Mouse (Mus musculus) C2C12 (cell line): ENCODE measurements around the gene Pcbd2. TPM values are rescaled to one million over a fixed set of nuclear protein-coding genes. Genes with fewer than 3 reads are reported as not detected.

Source experiments
- H3K27me3 ChIP-seq: one replicate; pipeline ENCODE4 v1.6.1; 2011; ENCODE audit not compliant: control insufficient read depth, insufficient read depth, insufficient read length
- H3K36me3 ChIP-seq: one replicate; pipeline ENCODE4 v1.6.1; 2011; ENCODE audit not compliant: control insufficient read depth, insufficient read depth
- H3K4me3 ChIP-seq: one replicate; pipeline ENCODE4 v1.5.1; 2011; ENCODE audit warnings: mild to moderate bottlenecking, control low read depth; ENCODE audit not compliant: poor library complexity, insufficient read depth, severe bottlenecking
- H3K79me2 ChIP-seq: one replicate; pipeline ENCODE4 v1.6.1; 2011; ENCODE audit not compliant: control insufficient read depth, insufficient read depth
- H3K79me3 ChIP-seq: one replicate; pipeline ENCODE4 v1.6.1; 2011; ENCODE audit warnings: low read depth, control low read depth
- H3ac ChIP-seq: one replicate; pipeline ENCODE3; 2011; ENCODE audit warnings: low read depth; ENCODE audit not compliant: control insufficient read depth, insufficient read length
- CEBPB ChIP-seq: IDR thresholded peaks from one replicate; pipeline ENCODE4 v1.6.1; 2011; ENCODE audit warnings: low read depth, mild to moderate bottlenecking, control low read depth, moderate library complexity
- CTCF ChIP-seq: IDR thresholded peaks from one replicate; pipeline ENCODE4 v1.5.1; 2011; ENCODE audit not compliant: control insufficient read depth, insufficient read depth, insufficient read length
- FOSL1 ChIP-seq: IDR thresholded peaks from one replicate; pipeline ENCODE4 v1.8.0; 2011; ENCODE audit warnings: mild to moderate bottlenecking, low read length; ENCODE audit not compliant: poor library complexity, insufficient read depth, severe bottlenecking
- MAX ChIP-seq: IDR thresholded peaks from one replicate; pipeline ENCODE4 v1.6.1; 2011; ENCODE audit warnings: mild to moderate bottlenecking, control low read depth
- MYOD1 ChIP-seq: IDR thresholded peaks from one replicate; pipeline ENCODE4 v1.6.1; 2011; ENCODE audit warnings: low read depth; ENCODE audit not compliant: control insufficient read depth, insufficient read length
- MYOG ChIP-seq: IDR thresholded peaks from one replicate; pipeline ENCODE4 v1.6.1; 2011; ENCODE audit not compliant: control insufficient read depth, insufficient read length; ENCODE audit errors: extremely low read depth
- USF1 ChIP-seq: IDR thresholded peaks from one replicate; pipeline ENCODE4 v1.6.1; 2011; ENCODE audit warnings: low read depth, mild to moderate bottlenecking, control low read depth, moderate library complexity
- polyA plus RNA-seq: library from polyadenylated mRNA; unstranded; fragments of >200 nt; fragmentation: generic; extraction: Trizol; gene quantifications from one replicate; pipeline ENCODE4 v1.2.1, GENCODE M21; 2012; ENCODE audit warnings: missing spikeins

The Pcbd2 gene
- polyA plus RNA-seq, 1 experiment, result 41.0 TPM

DNA sequence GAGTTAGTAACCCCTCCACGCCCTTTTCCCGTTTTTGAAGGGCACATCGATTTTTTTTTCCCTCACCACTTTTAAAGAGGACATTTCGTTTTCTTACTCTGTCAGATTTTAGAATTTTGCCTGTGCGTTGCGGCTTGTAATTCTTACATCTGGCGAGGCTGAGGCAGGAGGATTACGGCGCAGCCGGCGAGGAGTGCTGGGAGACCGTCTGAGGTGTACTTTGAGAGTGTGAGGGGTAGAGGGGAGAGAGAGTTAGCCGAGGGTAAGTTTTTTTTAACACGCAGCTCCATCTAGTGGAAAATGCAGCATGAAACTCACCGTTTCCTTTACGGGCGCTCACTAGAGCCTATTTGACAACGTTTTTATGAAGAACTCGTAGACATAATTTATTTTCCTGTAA is 671 bp downstream of the Pcbd2 start:
- Histone ChIP-seq H3K27me3 (no peaks in the 10 kb centered on the region), H3K4me3 (peak overlapping the region; percentile 55), H3ac (peak overlapping the region; percentile 83), H3K36me3 (no peaks in the 10 kb centered on the region), H3K79me2 (no peaks in the 10 kb centered on the region), H3K79me3 (no peaks in the 10 kb centered on the region)
- TF ChIP-seq MYOG (no peak), MYOD1 (no peak), CTCF (no peak), USF1 (no peak), FOSL1 (no peak), CEBPB (no peak), MAX (no peak)

DNA sequence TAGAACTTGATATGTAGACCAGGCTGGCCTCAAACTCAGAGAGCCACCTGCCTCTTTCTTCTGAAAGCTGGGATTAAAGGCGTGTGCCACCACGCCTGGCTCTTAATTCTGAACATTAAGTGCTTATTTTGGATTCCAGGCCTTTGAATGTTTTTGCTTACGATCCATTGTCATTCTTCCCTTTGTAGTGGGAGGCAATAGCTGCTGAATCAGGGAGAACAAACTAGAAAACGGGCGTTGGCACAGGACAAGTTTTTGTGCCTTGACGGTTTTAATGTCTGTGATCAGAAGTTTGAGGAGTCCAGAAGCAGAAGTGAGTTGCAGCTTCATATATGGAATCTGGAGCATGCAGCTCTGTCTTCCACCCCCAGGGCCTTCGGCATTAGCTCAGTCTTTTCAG is 3.5 kb downstream of the Pcbd2 start:
- TF ChIP-seq MYOG, result no peak
- no peak for TF ChIP-seq MAX
- TF ChIP-seq FOSL1, result no peak
- TF ChIP-seq MYOD1, result no peak
- no peak for TF ChIP-seq CTCF
- TF ChIP-seq CEBPB, result no peak
- TF ChIP-seq USF1, result no peak
- H3K4me3 ChIP-seq, result no peak overlapping the region
- H3K27me3 ChIP-seq, result no peaks in the 10 kb centered on the region
- H3ac ChIP-seq, result no peak overlapping the region
- no peaks in the 10 kb centered on the region for H3K79me2 ChIP-seq
- no peaks in the 10 kb centered on the region for H3K79me3 ChIP-seq
- H3K36me3 ChIP-seq, result no peaks in the 10 kb centered on the region

DNA sequence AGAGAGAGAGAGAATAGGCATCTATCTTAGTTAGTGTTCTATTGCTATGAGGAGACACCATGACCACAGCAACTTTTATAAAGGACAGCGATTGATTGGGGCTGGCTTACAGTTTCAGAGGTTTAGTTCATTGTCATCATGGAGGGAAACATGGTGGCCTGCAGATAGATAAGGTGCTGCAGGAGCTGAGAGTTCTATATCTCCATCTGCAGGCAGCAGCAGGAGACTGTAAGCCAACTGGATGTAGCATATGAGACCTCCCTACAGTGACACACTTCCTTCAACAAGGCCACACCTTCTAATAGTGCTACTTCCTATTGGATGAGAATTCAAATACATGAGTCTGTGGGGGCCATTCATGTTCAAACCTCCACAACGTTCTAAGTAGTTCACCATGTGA is 5.0 kb downstream of the Pcbd2 start:
- no peaks in the 10 kb centered on the region for H3K27me3 ChIP-seq
- H3K4me3 ChIP-seq, result no peak overlapping the region
- no peak for TF ChIP-seq MYOG
- no peak for TF ChIP-seq CTCF
- no peak for TF ChIP-seq CEBPB
- no peak for TF ChIP-seq MAX

DNA sequence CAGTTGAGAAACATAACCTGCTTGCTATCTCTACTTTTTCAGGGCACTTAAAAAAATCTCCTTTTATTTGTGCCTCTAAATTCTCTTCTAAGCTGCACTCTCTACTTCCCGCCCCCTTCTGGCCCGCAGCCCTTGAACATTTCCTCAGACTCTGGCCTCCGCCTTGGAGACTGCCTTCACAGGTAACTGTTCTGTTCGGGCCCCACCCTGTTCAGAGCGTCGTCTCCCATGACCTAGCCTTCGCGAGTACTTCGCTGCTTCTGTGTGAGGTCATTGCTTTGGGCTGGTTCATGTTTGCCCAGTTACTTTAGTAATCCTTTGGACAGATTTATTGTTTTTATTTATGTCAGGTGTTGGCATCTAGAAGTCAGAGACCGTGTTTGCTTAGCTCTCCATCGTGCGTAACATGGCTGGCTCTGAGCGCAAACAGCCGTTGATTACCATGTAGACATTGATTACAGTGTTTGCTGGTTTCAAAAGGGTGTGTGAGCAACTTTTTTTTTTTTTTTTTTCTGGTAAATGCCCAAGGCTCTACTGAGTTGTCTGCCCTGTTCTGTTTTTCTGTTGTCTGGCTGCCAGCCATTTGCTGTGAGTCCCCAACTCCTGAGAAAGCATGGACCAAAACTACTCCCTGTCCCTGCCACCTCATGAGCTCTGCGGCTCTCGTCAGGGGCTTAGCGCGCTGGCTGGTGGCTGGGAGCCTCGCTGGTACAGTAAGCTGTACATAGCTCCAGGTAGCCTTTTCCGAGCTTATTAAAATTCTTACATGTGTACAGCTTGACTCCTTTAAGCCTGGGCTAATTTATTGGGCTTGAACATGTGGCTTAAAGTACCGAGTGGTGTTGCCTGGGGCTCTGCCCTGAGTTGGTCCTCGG is 6.7 kb downstream of the Pcbd2 start:
- H3K27me3 ChIP-seq, result no peaks in the 10 kb centered on the region
- H3K79me2 ChIP-seq, result no peaks in the 10 kb centered on the region
- H3K4me3 ChIP-seq, result no peak overlapping the region
- no peak for TF ChIP-seq MAX
- H3K36me3 ChIP-seq, result no peaks in the 10 kb centered on the region
- H3K79me3 ChIP-seq, result no peaks in the 10 kb centered on the region
- no peak overlapping the region for H3ac ChIP-seq

More for the DNA sequence above, 5.0 kb downstream of the Pcbd2 start:
- H3K79me2 ChIP-seq, result no peaks in the 10 kb centered on the region
- H3K36me3 ChIP-seq, result no peaks in the 10 kb centered on the region
- no peak overlapping the region for H3ac ChIP-seq
- no peaks in the 10 kb centered on the region for H3K79me3 ChIP-seq

DNA sequence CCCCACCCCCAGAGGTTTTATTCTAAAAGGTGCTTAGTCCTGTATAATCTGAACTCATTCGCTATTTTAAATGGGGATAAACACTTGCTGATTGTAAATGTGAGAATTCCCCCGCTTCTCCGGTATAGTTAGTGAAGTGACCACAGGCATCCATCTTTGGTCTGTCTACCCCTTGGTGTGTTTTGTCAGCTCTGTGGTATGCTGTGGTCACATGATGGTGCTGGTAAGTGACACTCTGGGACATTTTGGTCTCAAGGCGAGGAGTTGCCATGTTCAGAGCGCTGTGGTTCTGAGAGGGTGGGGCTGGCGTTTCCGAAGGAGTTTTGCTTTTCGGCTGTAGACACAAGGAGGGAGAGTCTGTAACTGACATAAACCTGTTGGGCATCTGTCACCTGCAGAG is 10.7 kb downstream of the Pcbd2 start:
- TF ChIP-seq MYOD1 (no peak), MYOG (no peak), FOSL1 (no peak), USF1 (peak; percentile 71)
- Histone ChIP-seq H3K79me2 (no peaks in the 10 kb centered on the region), H3K27me3 (no peaks in the 10 kb centered on the region), H3K36me3 (no peaks in the 10 kb centered on the region), H3K4me3 (no peak overlapping the region), H3K79me3 (no peaks in the 10 kb centered on the region), H3ac (no peak overlapping the region)

DNA sequence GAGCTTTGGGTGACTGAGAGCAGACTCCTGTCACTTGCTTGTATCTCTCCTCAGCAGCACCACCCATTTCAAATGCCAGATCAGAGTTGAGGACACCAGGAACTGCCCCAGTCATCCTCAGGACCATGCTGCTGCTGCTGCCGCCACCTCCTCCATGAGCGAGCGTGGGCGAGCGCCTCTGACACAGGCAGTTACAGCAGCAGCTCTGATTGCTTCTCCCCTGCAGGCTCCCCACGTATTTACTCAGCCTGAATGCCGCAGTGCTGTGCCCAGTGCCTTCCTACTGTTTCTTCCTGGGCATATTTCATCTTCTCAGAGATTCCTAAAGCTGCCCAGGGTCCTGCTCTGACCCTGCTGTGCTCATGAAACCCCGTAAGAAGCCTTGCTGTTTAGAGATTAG is 15.1 kb downstream of the Pcbd2 start:
- Histone ChIP-seq H3K79me3 (no peaks in the 10 kb centered on the region), H3K27me3 (no peaks in the 10 kb centered on the region), H3K79me2 (no peaks in the 10 kb centered on the region), H3K4me3 (no peak overlapping the region), H3ac (no peak overlapping the region), H3K36me3 (no peaks in the 10 kb centered on the region)
- no peak for TF ChIP-seq FOSL1
- no peak for TF ChIP-seq CTCF
- TF ChIP-seq MYOG, result no peak
- no peak for TF ChIP-seq MAX
- TF ChIP-seq USF1, result no peak
- no peak for TF ChIP-seq MYOD1
